Mouse (Mus musculus): ENCODE data around the gene Trap1a. TPM values are rescaled to one million over a fixed set of nuclear protein-coding genes. Genes with fewer than 3 reads are reported as not detected.

The Trap1a gene
- polyA plus RNA-seq, 1 experiment from 2014 or later, result not detected

DNA sequence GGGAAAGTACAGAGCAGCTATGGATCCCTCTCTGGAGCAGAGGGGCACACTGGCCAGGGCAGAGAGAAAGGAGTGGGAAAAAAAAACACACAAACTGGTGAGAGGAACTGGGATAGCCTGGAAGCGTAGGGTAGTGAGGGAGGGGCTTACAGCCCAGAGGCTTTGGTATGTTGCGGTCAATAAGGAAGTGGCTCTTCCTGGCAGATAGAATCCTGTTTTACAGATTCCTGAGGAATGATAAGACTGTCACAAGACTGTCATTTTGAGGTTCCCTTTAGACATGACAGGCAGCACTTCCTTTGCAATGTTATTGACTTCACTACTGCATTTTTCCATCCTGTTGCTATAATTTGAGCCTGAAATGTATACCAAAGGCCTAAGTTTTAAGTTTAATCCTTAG is 7.7 kb downstream of the Trap1a start:
- Histone ChIP-seq H3K4me2 (ENCODE audit: low read depth, severe bottlenecking) (no peak overlapping the region), H3K9ac (ENCODE audit: low read length) (no peak overlapping the region), H3K27ac (replicated peaks; ENCODE audit: low read depth, low read length) (no peak overlapping the region), H3K36me3 (ENCODE audit: control insufficient read depth, insufficient read depth, low read length) (no peaks in the 10 kb centered on the region), H3K4me3 (ENCODE audit: low read depth, low read length) (no peak overlapping the region), H3K27me3 (ENCODE audit: control insufficient read depth, insufficient read depth, low read length) (no peaks in the 10 kb centered on the region), H3K9me3 (ENCODE audit: control insufficient read depth, low read length) (no peaks in the 10 kb centered on the region), H3K4me1 (ENCODE audit: control insufficient read depth, insufficient read depth, low read length) (no peaks in the 10 kb centered on the region)
- 83% methylated on average over 2 of the region's 2 CpGs for WGBS
- ATAC-seq (ENCODE audit: insufficient number of reproducible peaks, low FRiP score, low TSS enrichment, low read depth) (no peak), DNase-seq (ENCODE audit: low spot score) (no peak)

DNA sequence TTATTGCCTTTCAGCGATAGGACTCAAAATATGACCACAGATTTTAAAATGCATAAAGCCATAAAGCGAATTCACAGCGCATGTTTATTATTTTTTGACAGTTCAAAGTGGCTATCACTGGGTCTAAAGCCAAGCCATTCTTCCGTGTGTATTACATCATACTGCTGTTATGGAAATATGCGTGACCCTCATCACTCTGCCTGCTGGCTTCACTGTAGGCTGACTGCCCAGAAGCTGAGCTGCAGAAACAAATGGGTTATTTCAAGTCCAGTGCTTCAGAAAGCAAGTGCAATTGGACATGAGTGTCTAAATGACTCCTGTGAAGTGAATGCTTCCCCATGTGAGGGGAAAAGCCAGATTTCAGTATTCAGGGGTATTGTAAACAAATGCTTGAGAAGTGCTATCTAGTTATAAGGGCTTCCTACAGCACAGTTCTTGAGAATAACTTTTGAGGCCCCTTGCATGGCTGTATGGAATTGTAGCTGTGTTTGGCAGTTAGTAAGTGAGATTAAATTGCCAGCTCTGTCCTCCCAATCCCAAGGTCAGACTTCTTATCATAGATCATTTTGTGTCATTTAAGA is 18.8 kb downstream of the Trap1a start:
- Histone ChIP-seq H3K27me3 (ENCODE audit: control insufficient read depth, insufficient read depth, low read length) (peaks cover 2% of the 10 kb centered on the region; the same call in 1 of the 2 replicates), H3K4me3 (ENCODE audit: low read depth, low read length) (no peak overlapping the region), H3K9ac (ENCODE audit: low read length) (no peak overlapping the region), H3K4me2 (ENCODE audit: low read depth, severe bottlenecking) (no peak overlapping the region), H3K4me1 (ENCODE audit: control insufficient read depth, insufficient read depth, low read length) (no peaks in the 10 kb centered on the region), H3K9me3 (ENCODE audit: control insufficient read depth, low read length) (no peaks in the 10 kb centered on the region), H3K36me3 (ENCODE audit: control insufficient read depth, insufficient read depth, low read length) (no peaks in the 10 kb centered on the region), H3K27ac (replicated peaks; ENCODE audit: low read depth, low read length) (no peak overlapping the region)
- DNase-seq (ENCODE audit: low spot score), result no peak
- ATAC-seq (ENCODE audit: insufficient number of reproducible peaks, low FRiP score, low TSS enrichment, low read depth), result no peak
- 88% methylated on average over 5 of the region's 5 CpGs for WGBS

DNA sequence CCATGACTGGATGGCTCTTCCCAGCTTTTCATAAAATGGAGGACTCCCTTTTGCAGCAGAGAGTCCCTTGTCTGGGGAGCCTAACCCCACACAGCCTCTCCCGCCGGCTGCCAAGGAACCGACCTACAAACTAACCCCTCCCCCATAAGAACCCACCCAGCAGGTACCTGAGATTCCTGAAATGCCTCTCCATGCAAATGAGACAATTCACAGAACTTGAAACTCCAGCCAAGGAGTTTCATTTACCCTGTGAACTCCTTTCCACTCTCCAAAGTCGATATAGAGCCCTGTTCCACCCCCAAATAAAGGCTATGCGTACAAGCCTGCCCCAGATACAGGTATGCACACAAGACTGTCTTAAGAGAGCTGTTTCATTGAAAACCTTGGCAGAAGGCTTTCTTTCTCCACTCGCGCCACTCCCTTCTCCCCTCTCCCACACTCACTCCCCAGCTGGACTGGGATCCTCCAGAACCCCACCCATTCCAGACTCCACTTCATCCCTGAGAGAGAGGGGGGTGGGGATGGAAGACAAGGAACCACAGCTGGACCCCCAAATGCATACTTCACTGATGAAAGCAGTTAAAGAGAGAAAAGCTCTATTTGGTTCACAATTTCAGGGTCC is 24.3 kb downstream of the Trap1a start:
- Histone ChIP-seq H3K4me1 (ENCODE audit: control insufficient read depth, insufficient read depth, low read length) (no peaks in the 10 kb centered on the region), H3K27me3 (ENCODE audit: control insufficient read depth, insufficient read depth, low read length) (peaks cover 2% of the 10 kb centered on the region; the same call in 1 of the 2 replicates), H3K4me2 (ENCODE audit: low read depth, severe bottlenecking) (no peak overlapping the region), H3K4me3 (ENCODE audit: low read depth, low read length) (no peak overlapping the region), H3K27ac (replicated peaks; ENCODE audit: low read depth, low read length) (no peak overlapping the region), H3K9ac (ENCODE audit: low read length) (no peak overlapping the region), H3K9me3 (ENCODE audit: control insufficient read depth, low read length) (no peaks in the 10 kb centered on the region), H3K36me3 (ENCODE audit: control insufficient read depth, insufficient read depth, low read length) (no peaks in the 10 kb centered on the region)
- DNase-seq (ENCODE audit: low spot score) (no peak), ATAC-seq (ENCODE audit: insufficient number of reproducible peaks, low FRiP score, low TSS enrichment, low read depth) (no peak)
- WGBS, result 59% methylated on average over 7 of the region's 7 CpGs

DNA sequence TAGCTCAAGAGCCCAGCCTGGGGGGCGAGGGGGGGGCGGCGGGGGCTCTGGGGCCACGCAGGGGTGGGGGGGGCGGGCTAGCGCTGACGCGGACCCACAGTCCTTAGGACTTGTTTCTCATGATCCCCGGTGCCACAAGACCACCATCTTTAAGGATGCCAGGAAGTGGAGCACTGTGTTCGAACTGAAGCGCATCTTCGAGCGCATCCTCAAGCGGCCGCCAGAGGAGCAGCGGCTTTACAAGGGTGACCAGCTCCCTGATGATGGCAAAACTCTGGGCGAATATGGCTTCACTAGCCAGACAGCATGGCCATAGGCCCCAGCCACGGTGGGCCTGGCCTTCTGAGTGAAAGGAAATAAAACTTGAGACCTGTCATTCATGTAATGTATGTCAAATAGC is 24.9 kb downstream of the Trap1a start:
- 74% methylated on average over 18 of the region's 18 CpGs for WGBS
- ATAC-seq (ENCODE audit: insufficient number of reproducible peaks, low FRiP score, low TSS enrichment, low read depth) (no peak), DNase-seq (ENCODE audit: low spot score) (no peak)
- no peak overlapping the region for H3K27ac ChIP-seq (replicated peaks; ENCODE audit: low read depth, low read length)
- peaks cover 2% of the 10 kb centered on the region; the same call in 1 of the 2 replicates for H3K27me3 ChIP-seq (ENCODE audit: control insufficient read depth, insufficient read depth, low read length)
- no peaks in the 10 kb centered on the region for H3K36me3 ChIP-seq (ENCODE audit: control insufficient read depth, insufficient read depth, low read length)
- no peak overlapping the region for H3K4me3 ChIP-seq (ENCODE audit: low read depth, low read length)
- no peaks in the 10 kb centered on the region for H3K4me1 ChIP-seq (ENCODE audit: control insufficient read depth, insufficient read depth, low read length)
- no peak overlapping the region for H3K9ac ChIP-seq (ENCODE audit: low read length)
- H3K4me2 ChIP-seq (ENCODE audit: low read depth, severe bottlenecking), result no peak overlapping the region
- H3K9me3 ChIP-seq (ENCODE audit: control insufficient read depth, low read length), result no peaks in the 10 kb centered on the region

DNA sequence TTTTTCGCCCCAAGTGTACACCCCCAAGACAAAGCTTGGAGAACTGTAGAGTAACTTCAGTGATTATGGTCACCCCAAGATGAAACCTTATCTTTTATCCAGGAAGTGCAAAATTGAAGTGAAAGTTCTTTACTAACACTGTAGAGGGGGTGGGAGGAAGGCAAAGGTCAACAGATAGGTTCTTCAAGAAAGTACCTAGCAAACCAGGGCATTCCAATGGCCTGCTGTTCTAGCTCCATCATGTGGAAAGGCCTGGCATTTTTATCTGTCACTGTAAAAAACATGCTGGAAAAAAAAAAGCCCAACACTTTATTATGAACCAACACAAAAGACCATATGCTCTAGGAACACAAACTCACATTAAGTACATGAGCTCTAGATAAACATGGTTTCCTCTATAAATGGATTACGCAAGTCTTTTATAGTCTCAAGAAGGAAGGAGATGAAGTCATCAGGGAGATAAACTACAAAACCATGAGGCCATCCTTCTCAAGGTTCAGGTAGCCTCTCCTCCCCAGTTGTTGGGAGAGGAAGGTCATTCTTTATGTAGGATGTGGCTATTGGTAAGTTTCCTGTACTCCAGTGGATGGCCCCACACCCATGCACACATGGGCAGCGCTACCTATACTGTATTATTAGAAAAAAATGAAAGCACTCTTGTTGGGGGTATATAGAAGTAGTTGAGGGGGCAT is 33.5 kb downstream of the Trap1a start:
- H3K27me3 ChIP-seq (ENCODE audit: control insufficient read depth, insufficient read depth, low read length), result no peaks in the 10 kb centered on the region
- H3K9me3 ChIP-seq (ENCODE audit: control insufficient read depth, low read length), result no peaks in the 10 kb centered on the region
- 83% methylated on average over 3 of the region's 3 CpGs for WGBS
- H3K4me3 ChIP-seq (ENCODE audit: low read depth, low read length), result no peak overlapping the region
- H3K4me1 ChIP-seq (ENCODE audit: control insufficient read depth, insufficient read depth, low read length), result no peaks in the 10 kb centered on the region
- no peaks in the 10 kb centered on the region for H3K36me3 ChIP-seq (ENCODE audit: control insufficient read depth, insufficient read depth, low read length)
- ATAC-seq (ENCODE audit: insufficient number of reproducible peaks, low FRiP score, low TSS enrichment, low read depth) (no peak), DNase-seq (ENCODE audit: low spot score) (no peak)
- H3K4me2 ChIP-seq (ENCODE audit: low read depth, severe bottlenecking), result no peak overlapping the region
- no peak overlapping the region for H3K27ac ChIP-seq (replicated peaks; ENCODE audit: low read depth, low read length)
- H3K9ac ChIP-seq (ENCODE audit: low read length), result no peak overlapping the region

DNA sequence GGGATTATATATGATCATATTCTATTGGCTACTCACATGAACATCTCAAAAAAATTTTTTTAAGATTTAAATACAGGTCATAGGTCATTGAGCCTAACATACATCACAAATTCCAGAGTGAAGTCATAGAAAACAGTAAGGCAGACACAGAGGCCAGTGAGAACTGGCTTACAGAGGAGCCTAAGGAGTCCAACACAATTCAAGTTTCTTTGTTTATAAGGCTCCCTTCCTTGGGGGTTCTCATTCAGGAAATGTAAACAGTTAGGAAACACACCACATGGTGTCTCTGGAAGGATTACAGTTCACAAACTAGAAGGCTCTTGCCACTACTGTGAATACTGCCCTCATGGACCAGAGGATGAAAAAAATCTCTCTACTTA is 34.0 kb downstream of the Trap1a start:
- Histone ChIP-seq H3K27me3 (ENCODE audit: control insufficient read depth, insufficient read depth, low read length) (no peaks in the 10 kb centered on the region), H3K4me2 (ENCODE audit: low read depth, severe bottlenecking) (no peak overlapping the region), H3K27ac (replicated peaks; ENCODE audit: low read depth, low read length) (no peak overlapping the region), H3K9me3 (ENCODE audit: control insufficient read depth, low read length) (no peaks in the 10 kb centered on the region), H3K4me3 (ENCODE audit: low read depth, low read length) (no peak overlapping the region), H3K4me1 (ENCODE audit: control insufficient read depth, insufficient read depth, low read length) (no peaks in the 10 kb centered on the region), H3K36me3 (ENCODE audit: control insufficient read depth, insufficient read depth, low read length) (no peaks in the 10 kb centered on the region), H3K9ac (ENCODE audit: low read length) (no peak overlapping the region)
- DNase-seq (ENCODE audit: low spot score), result no peak
- ATAC-seq (ENCODE audit: insufficient number of reproducible peaks, low FRiP score, low TSS enrichment, low read depth), result no peak

DNA sequence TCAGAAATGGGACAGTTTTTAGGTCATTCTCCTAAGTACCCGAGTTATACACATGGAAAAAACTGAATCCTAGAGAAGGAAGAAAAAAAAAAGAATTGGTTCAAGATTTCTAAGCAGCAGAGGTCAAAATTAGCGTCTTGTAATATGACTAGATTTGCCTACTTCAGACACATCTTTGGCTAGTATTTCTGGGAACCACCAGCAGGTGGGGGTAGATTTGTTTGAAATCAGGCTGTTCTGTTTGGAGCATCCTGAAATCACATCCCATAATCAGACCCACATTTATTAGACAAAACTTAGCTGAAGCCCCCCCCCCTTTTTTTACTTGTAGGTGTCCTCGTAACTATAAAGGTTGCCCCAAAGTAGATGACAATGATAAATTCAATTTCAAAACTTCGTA is 35.6 kb downstream of the Trap1a start:
- no peak for ATAC-seq (ENCODE audit: insufficient number of reproducible peaks, low FRiP score, low TSS enrichment, low read depth)
- Histone ChIP-seq H3K27me3 (ENCODE audit: control insufficient read depth, insufficient read depth, low read length) (no peaks in the 10 kb centered on the region), H3K36me3 (ENCODE audit: control insufficient read depth, insufficient read depth, low read length) (no peaks in the 10 kb centered on the region), H3K4me3 (ENCODE audit: low read depth, low read length) (no peak overlapping the region), H3K4me2 (ENCODE audit: low read depth, severe bottlenecking) (no peak overlapping the region), H3K4me1 (ENCODE audit: control insufficient read depth, insufficient read depth, low read length) (no peaks in the 10 kb centered on the region), H3K27ac (replicated peaks; ENCODE audit: low read depth, low read length) (no peak overlapping the region), H3K9me3 (ENCODE audit: control insufficient read depth, low read length) (no peaks in the 10 kb centered on the region), H3K9ac (ENCODE audit: low read length) (no peak overlapping the region)
- WGBS, result 60% methylated on average over 4 of the region's 4 CpGs
- no peak for DNase-seq (ENCODE audit: low spot score)

DNA sequence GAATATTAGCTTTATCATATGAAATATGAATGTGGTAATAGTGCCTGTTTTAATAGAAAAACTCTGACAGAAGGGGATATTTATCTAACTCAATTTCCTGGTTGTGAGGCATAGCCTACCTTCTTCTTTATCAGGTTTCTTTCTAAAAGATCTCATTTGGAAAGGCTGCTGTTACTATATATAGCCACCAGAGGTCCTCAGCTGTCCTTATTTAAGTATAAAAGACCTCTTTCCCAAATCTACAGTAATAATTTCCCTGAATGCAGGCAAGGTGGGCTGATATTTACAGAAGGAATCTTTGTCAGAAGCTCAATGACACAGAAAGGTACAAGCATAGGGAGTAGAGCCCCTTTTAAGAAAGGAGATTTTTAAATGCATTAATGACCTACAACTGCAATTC is 39.2 kb downstream of the Trap1a start:
- H3K4me2 ChIP-seq (ENCODE audit: low read depth, severe bottlenecking), result no peak overlapping the region
- H3K36me3 ChIP-seq (ENCODE audit: control insufficient read depth, insufficient read depth, low read length), result no peaks in the 10 kb centered on the region
- no peak overlapping the region for H3K4me3 ChIP-seq (ENCODE audit: low read depth, low read length)
- no peak overlapping the region for H3K9ac ChIP-seq (ENCODE audit: low read length)
- no peaks in the 10 kb centered on the region for H3K4me1 ChIP-seq (ENCODE audit: control insufficient read depth, insufficient read depth, low read length)
- DNase-seq (ENCODE audit: low spot score) (no peak), ATAC-seq (ENCODE audit: insufficient number of reproducible peaks, low FRiP score, low TSS enrichment, low read depth) (no peak)
- no peaks in the 10 kb centered on the region for H3K27me3 ChIP-seq (ENCODE audit: control insufficient read depth, insufficient read depth, low read length)
- H3K27ac ChIP-seq (replicated peaks; ENCODE audit: low read depth, low read length), result no peak overlapping the region
- H3K9me3 ChIP-seq (ENCODE audit: control insufficient read depth, low read length), result no peaks in the 10 kb centered on the region
